Mouse (Mus musculus): ENCODE data around the gene Eea1. TPM values are rescaled to one million over a fixed set of nuclear protein-coding genes. Genes with fewer than 3 reads are reported as not detected.

Gene Eea1
- polyA plus RNA-seq, 1 experiment: 2.8 TPM

DNA sequence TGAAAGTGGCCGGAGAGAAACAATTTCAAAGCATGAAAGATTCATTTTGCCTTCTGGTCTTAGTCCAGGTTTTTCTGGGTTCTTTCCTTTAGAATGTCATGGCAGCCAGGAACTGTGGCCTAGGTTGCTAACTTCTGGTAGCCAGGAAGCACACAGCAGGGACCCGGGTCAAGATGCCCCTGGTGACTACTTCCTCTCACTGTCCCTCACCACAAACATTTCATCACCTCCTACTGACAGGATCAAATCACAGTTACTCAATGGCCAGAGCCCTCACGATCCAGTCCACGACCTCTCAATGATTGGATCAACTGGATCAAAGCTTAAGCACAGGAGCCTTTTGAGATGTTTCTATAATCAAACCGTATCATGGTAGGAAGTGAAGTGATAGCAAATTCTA, 60.5 kb downstream of the Eea1 start:
- 86% methylated on average over 5 of the region's 5 CpGs for WGBS
- H3K36me3 ChIP-seq (ENCODE audit: control insufficient read depth, insufficient read depth, low read length): peaks cover 22% of the 10 kb centered on the region
- H3K4me1 ChIP-seq (ENCODE audit: control insufficient read depth, insufficient read depth, insufficient read length, low read length): no peaks in the 10 kb centered on the region
- no peaks in the 10 kb centered on the region for H3K27me3 ChIP-seq (ENCODE audit: control insufficient read depth, insufficient read depth, low read length)
- TF ChIP-seq POLR2A (IDR thresholded peaks at IDR 0.05; ENCODE audit: low read depth, low read length) (no peak), CTCF (IDR thresholded peaks at IDR 0.05; ENCODE audit: extremely low read depth, insufficient read length, insufficient replicate concordance, low read depth, low read length) (no peak)
- no peak overlapping the region for H3K27ac ChIP-seq (ENCODE audit: insufficient read depth, low read depth, low read length)
- H3K4me3 ChIP-seq (ENCODE audit: low read depth, low read length): no peak overlapping the region

- Histone ChIP-seq H3K36me3 (ENCODE audit: control insufficient read depth, insufficient read depth, low read length) (peaks cover 35% of the 10 kb centered on the region), H3K27me3 (ENCODE audit: control insufficient read depth, insufficient read depth, low read length) (no peaks in the 10 kb centered on the region), H3K4me1 (ENCODE audit: control insufficient read depth, insufficient read depth, insufficient read length, low read length) (no peaks in the 10 kb centered on the region), H3K27ac (ENCODE audit: insufficient read depth, low read depth, low read length) (no peak overlapping the region), H3K4me3 (ENCODE audit: low read depth, low read length) (no peak overlapping the region)
- no peak for TF ChIP-seq POLR2A (IDR thresholded peaks at IDR 0.05; ENCODE audit: low read depth, low read length)
- TF ChIP-seq CTCF (IDR thresholded peaks at IDR 0.05; ENCODE audit: extremely low read depth, insufficient read length, insufficient replicate concordance, low read depth, low read length): no peak
Observed at GRCm38 (mm10) chr10:96015738-96016137, 75.3 kb downstream of the Eea1 start.

DNA sequence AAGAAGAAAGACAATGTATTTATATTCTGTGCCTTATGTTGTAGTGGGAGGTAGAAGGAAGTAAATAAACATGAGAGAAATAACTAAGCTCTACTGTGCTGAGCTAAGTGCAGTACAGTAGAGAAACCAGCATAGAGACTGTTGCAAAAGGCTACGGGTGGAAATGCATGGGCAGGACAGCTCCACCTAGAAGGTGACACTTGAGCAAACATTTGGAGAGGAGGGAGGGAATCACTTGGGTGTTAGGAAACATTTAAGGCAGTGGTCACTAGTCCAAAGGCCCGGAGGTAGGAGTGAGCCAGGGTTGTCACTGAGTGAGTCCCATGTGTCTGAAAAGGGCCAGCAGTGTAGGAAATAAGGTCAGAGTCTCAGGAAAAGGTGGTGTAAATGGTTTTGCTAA, 77.0 kb downstream of the Eea1 start:
- Histone ChIP-seq H3K4me1 (ENCODE audit: control insufficient read depth, insufficient read depth, insufficient read length, low read length) (no peaks in the 10 kb centered on the region), H3K36me3 (ENCODE audit: control insufficient read depth, insufficient read depth, low read length) (peaks cover 22% of the 10 kb centered on the region), H3K27ac (ENCODE audit: insufficient read depth, low read depth, low read length) (no peak overlapping the region), H3K4me3 (ENCODE audit: low read depth, low read length) (no peak overlapping the region), H3K27me3 (ENCODE audit: control insufficient read depth, insufficient read depth, low read length) (no peaks in the 10 kb centered on the region)
- no peak for TF ChIP-seq POLR2A (IDR thresholded peaks at IDR 0.05; ENCODE audit: low read depth, low read length)
- no peak for TF ChIP-seq CTCF (IDR thresholded peaks at IDR 0.05; ENCODE audit: extremely low read depth, insufficient read length, insufficient replicate concordance, low read depth, low read length)
- WGBS: 79% methylated on average over 2 of the region's 2 CpGs

DNA sequence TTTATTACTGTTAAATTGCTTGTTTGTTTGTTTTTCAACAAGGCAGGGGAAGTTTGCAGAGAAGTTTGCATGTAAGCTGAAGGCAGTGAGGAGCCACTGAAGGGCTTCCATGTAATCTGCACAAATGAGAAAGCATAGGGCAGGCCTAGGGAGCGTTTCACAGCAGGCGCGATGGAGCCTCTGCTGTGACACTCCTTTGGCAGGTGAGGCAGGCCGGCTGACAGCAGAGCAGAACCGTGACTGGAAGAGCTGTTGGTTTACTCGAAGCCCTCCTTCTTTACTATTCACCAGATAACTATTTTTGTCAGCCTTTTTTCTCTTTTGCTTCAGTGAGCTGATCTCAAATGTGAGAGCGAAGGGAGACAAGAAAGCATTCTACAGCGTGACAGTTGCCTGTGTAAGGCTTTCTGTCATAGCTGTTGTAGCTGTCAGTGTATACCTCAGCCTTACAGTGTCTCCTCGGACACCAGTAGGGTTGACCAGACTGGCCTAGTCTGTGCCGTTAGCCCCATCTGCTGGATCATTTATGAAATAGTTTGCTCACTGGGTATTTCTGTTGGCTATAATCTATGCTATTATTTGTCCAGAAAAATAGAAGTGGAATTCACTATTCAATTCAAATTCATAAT, 93.0 kb downstream of the Eea1 start:
- H3K27ac ChIP-seq (ENCODE audit: insufficient read depth, low read depth, low read length): no peak overlapping the region
- WGBS: 69% methylated on average over 10 of the region's 10 CpGs
- H3K4me3 ChIP-seq (ENCODE audit: low read depth, low read length): no peak overlapping the region
- TF ChIP-seq POLR2A (IDR thresholded peaks at IDR 0.05; ENCODE audit: low read depth, low read length) (no peak), CTCF (IDR thresholded peaks at IDR 0.05; ENCODE audit: extremely low read depth, insufficient read length, insufficient replicate concordance, low read depth, low read length) (peak; percentile 60; the same call in 1 of the 2 replicates)
- H3K27me3 ChIP-seq (ENCODE audit: control insufficient read depth, insufficient read depth, low read length): no peaks in the 10 kb centered on the region
- no peaks in the 10 kb centered on the region for H3K4me1 ChIP-seq (ENCODE audit: control insufficient read depth, insufficient read depth, insufficient read length, low read length)
- peaks cover 29% of the 10 kb centered on the region for H3K36me3 ChIP-seq (ENCODE audit: control insufficient read depth, insufficient read depth, low read length)

GRCm38 (mm10) chr10:96034106-96034505, 93.7 kb downstream of the Eea1 start:
- TF ChIP-seq CTCF (IDR thresholded peaks at IDR 0.05; ENCODE audit: extremely low read depth, insufficient read length, insufficient replicate concordance, low read depth, low read length) (no peak), POLR2A (IDR thresholded peaks at IDR 0.05; ENCODE audit: low read depth, low read length) (no peak)
- WGBS: 90% methylated on average over 3 of the region's 3 CpGs
- Histone ChIP-seq H3K4me1 (ENCODE audit: control insufficient read depth, insufficient read depth, insufficient read length, low read length) (no peaks in the 10 kb centered on the region), H3K27me3 (ENCODE audit: control insufficient read depth, insufficient read depth, low read length) (no peaks in the 10 kb centered on the region), H3K36me3 (ENCODE audit: control insufficient read depth, insufficient read depth, low read length) (peaks cover 34% of the 10 kb centered on the region), H3K27ac (ENCODE audit: insufficient read depth, low read depth, low read length) (no peak overlapping the region), H3K4me3 (ENCODE audit: low read depth, low read length) (no peak overlapping the region)

DNA sequence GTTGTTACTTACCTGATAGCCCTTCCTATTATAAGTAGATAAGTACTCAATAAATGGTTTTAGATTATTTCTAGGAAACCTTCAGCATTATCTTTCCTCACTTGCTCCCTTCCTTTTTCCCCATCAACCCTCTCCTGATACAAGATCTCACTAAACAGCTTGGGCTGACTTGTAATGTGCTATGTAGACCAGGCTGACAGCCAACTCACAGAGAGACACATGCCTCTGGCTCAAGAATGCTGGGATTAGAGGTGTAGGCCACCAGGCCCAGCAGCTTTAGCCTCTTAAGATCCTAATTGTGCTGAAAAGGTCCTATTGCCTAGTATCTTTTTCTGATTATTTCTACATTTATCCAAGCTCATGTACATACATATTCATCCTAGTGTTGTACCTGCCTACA, 95.5 kb downstream of the Eea1 start:
- Histone ChIP-seq H3K27me3 (ENCODE audit: control insufficient read depth, insufficient read depth, low read length) (no peaks in the 10 kb centered on the region), H3K4me3 (ENCODE audit: low read depth, low read length) (no peak overlapping the region), H3K4me1 (ENCODE audit: control insufficient read depth, insufficient read depth, insufficient read length, low read length) (no peaks in the 10 kb centered on the region), H3K36me3 (ENCODE audit: control insufficient read depth, insufficient read depth, low read length) (peaks cover 44% of the 10 kb centered on the region), H3K27ac (ENCODE audit: insufficient read depth, low read depth, low read length) (no peak overlapping the region)
- TF ChIP-seq POLR2A (IDR thresholded peaks at IDR 0.05; ENCODE audit: low read depth, low read length) (no peak), CTCF (IDR thresholded peaks at IDR 0.05; ENCODE audit: extremely low read depth, insufficient read length, insufficient replicate concordance, low read depth, low read length) (no peak)

- TF ChIP-seq CTCF (IDR thresholded peaks at IDR 0.05; ENCODE audit: extremely low read depth, insufficient read length, insufficient replicate concordance, low read depth, low read length) (no peak), POLR2A (IDR thresholded peaks at IDR 0.05; ENCODE audit: low read depth, low read length) (no peak)
- H3K4me3 ChIP-seq (ENCODE audit: low read depth, low read length): no peak overlapping the region
- WGBS: 92% methylated on average over 2 of the region's 2 CpGs
Observed at GRCm38 (mm10) chr10:96044216-96044615, 103.8 kb downstream of the Eea1 start.

More at GRCm38 (mm10) chr10:96044216-96044615, 103.8 kb downstream of the Eea1 start:
- Histone ChIP-seq H3K4me1 (ENCODE audit: control insufficient read depth, insufficient read depth, insufficient read length, low read length) (peaks cover 5% of the 10 kb centered on the region), H3K36me3 (ENCODE audit: control insufficient read depth, insufficient read depth, low read length) (peaks cover 25% of the 10 kb centered on the region), H3K27me3 (ENCODE audit: control insufficient read depth, insufficient read depth, low read length) (no peaks in the 10 kb centered on the region), H3K27ac (ENCODE audit: insufficient read depth, low read depth, low read length) (no peak overlapping the region)

All from small intestine, adult 2 months (tissue).